Mouse (Mus musculus): Measurements from ENCODE around the gene Slc2a10. TPM values are rescaled to one million over a fixed set of nuclear protein-coding genes. Genes with fewer than 3 reads are reported as not detected.

The Slc2a10 gene
- total RNA-seq (2021), result 1 to 10 TPM; 2.1 to 2.3 TPM
- long read RNA-seq, experiment 1, transcript Slc2a10-201 (5 exons, 3,544 nt), result major isoform, 5 of 5 reads
- long read RNA-seq, experiment 1, partial matches to known transcripts, result 0 of 5 reads
- long read RNA-seq, experiment 1, other reads (novel, unspliced or antisense), result 0 of 5 reads
- long read RNA-seq, experiment 2, transcript Slc2a10-201 (5 exons, 3,544 nt), result major isoform, 6 of 8 reads
- long read RNA-seq, experiment 2, partial matches to known transcripts, result 1 of 8 reads
- long read RNA-seq, experiment 2, other reads (novel, unspliced or antisense), result 1 of 8 reads

- no peak for DNase-seq (ENCODE audit: low spot score in 2 of 2)
Measured at GRCm38 (mm10) chr2:165503259-165504203, at the start of gene Slc2a10. Slc2a10 (plus strand) TSS chr2:165503787.

DNA sequence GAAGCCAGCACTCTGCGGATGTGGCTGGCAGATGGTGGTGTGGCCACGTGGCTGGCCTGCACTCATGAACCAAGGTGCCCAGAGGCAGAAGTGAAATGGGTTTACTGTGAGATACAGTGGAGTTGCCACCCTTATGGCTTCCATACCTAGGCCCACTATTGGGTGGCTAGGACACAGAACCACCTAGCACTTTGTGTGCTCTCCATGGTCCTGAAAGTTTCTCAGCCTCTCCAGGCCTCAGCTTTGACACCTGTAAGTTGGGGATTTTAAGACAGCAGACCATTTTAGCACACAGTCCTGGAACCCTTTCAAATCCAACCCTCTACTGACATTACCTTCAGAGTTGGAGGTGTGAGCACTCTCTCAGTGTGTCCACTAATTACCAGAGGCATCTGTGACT is 46.9 kb upstream of the Slc2a10 start:
- no peak for DNase-seq (ENCODE audit: low spot score in 2 of 2)

- DNase-seq (ENCODE audit: low spot score in 2 of 2), result no peak
Measured at GRCm38 (mm10) chr2:165458189-165458588, 45.4 kb upstream of the Slc2a10 start.

DNA sequence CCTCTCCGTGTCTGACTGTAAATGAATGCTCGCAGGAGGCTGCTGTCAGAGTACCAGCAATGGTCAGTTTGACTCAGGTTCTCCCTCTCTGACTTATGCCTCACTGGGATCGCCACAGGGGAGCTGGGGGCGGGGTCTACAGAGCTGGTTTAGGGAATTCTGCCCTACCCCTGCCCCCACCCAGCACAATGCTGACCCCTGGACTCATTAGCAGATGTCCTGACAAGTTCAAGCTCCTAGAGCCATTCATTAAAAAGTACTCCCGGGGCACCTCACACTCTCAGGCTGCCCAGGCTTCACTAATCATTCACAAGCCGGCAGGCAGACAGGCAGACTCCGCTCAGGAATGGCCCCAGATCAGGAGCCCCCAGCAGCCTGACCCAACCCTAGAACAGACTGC is 43.9 kb upstream of the Slc2a10 start:
- DNase-seq (ENCODE audit: low spot score in 2 of 2), result no peak

- DNase-seq (ENCODE audit: low spot score in 2 of 2), result no peak
Measured at GRCm38 (mm10) chr2:165467824-165468452, 35.6 kb upstream of the Slc2a10 start.

- DNase-seq (ENCODE audit: low spot score in 2 of 2), result no peak
Measured at GRCm38 (mm10) chr2:165470167-165470566, 33.4 kb upstream of the Slc2a10 start.

- no peak for DNase-seq (ENCODE audit: low spot score in 2 of 2)
Measured at GRCm38 (mm10) chr2:165471943-165472342, 31.6 kb upstream of the Slc2a10 start.

DNA sequence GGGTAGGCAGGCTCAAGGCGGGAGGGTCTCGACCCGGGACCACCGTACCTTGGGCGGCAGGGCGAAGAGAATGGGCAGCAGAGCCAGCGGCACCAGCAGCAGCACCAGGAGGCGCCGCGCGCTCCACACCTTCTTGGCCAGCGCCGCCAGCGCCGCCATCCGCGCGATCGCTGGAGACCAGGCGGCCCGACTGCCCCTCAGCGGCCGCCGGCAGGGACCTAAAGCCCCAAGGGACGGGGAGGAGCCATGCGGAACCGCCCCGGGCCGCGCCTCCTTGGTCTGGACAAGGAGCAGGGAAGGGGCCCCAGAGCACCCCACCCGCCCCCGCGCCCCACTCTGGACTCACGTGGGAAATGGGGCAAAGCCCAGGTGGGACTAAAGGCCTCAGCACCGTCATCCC is 30.6 kb upstream of the Slc2a10 start, which contains the start of gene Slc13a3:
Gene Slc13a3 (minus strand): TSS at position 228 of the 400 bp plus-strand sequence.
- DNase-seq (ENCODE audit: low spot score in 2 of 2), result no peak

DNA sequence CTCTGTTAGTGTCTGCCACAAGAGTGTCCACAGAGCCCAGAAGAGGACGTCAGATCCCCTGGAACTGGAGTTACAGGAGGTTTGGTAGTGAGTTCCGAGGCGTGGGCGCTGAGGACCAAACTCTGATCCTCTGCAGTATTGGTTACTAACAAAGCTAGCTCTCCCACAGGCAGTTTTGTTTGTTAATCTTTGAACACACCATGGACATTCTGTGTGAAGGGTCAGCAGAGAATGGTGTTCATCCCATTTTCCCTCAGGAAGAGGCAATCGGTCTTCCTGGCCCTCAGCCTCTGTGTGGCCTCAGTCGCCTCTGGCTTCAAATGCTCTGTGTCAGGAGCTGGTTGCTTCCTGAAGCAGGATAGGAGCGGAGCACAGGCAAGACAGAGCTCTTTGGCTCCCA is 28.2 kb upstream of the Slc2a10 start:
- no peak for DNase-seq (ENCODE audit: low spot score in 2 of 2)

DNA sequence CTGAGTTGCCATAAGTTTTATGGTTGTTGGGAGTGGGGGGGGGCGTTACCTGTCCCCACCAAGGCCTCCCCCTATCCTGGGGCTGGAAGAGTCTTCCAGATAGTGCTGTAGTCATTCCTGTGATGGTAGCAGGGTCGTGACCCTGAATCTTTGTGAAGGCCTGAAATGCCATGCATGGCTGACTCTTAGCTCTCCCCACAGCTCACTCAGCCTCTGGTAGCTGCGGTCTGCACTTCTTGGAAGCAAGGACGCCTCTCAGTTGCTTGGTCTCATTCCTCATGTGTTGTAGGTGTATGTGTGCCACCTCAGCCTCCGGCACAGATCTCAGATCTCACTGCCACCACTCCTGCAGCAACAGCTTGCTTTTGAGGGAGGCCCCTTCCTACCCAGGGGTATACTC is 27.7 kb upstream of the Slc2a10 start:
- no peak for DNase-seq (ENCODE audit: low spot score in 2 of 2)

DNA sequence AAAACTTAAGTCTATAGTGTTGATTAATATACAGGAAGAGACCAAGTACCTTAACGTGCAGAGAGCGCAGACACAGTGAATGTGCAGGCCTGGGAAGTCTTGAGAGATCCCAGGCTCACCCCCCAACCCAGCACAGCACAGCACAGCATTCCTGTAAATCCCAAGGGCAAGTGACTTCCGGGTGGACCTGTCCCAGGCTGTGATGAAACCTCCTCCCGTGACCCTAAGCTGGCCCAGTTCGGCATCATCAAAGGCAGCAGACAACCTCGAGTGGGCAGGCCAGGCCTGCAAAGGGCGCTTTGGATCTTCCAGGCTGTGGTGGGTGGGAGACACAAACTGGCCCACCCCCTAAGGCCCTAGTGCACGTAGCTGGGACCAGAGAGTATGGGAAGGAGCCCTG is 21.6 kb upstream of the Slc2a10 start:
- no peak for DNase-seq (ENCODE audit: low spot score in 2 of 2)

- DNase-seq (ENCODE audit: low spot score in 2 of 2), result no peak
Measured at GRCm38 (mm10) chr2:165484152-165484551, 19.4 kb upstream of the Slc2a10 start.

DNA sequence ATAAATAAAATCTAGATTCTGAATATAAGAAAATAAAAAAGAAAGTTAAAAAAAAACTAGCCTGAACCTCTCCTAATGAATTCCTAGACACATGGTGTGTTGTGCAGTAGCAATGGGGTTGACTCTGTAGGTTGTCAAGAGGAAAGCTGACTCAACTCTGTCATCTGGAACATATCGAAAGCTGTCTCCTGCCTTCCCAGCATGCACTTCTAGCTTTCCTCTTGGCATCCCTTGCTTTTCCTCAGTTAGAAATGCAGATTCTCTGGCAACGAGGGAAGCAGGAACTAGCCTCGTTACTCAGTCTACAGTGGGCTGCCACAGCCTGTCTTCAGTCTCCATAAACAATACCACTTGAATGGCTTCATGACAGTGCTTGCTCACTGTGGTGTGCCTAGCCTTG is 17.8 kb upstream of the Slc2a10 start:
- DNase-seq (ENCODE audit: low spot score in 2 of 2), result no peak

GRCm38 (mm10) chr2:165486401-165486800 is 17.2 kb upstream of the Slc2a10 start:
- no peak for DNase-seq (ENCODE audit: low spot score in 2 of 2)

DNA sequence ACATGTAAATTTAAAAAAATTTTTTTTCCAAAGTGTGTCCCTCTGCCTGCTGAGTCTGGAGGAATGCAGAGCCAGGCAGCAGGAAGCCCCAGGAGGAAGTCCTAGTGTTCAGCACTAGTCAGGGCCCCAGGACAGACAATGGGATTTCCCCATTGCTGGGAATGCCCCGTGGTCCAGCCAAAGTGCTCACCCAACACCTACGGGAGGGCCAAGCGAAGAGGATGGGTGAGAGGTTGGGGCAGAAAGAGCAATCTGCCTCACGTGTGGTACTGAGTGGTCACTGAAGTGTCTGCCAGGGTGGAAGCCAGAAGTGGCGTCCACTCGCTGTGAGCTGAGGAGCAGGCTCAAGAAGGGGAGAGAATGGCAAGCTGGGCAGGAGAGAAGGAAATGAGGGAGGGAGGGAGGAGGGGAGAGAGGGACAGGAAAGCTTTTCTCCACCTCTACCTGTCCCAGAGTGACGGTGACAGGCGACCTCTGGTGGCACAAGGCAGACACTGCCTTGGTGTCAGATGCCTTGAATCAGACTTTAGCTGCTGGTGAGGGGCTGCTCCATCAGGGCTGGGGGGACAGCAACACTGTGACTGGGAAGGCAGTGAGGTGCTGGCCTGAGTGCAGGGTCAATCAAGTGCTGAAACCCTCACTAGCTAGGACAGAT is 16.6 kb upstream of the Slc2a10 start:
- DNase-seq (ENCODE audit: low spot score in 2 of 2), result no peak

- peak; percentile 55 to 58 for DNase-seq (ENCODE audit: low spot score in 2 of 2)
Measured at GRCm38 (mm10) chr2:165492648-165493553, 10.7 kb upstream of the Slc2a10 start, which contains the start of gene Trp53rka. Trp53rka (minus strand) TSS chr2:165493324.

GRCm38 (mm10) chr2:165493587-165494210 is 9.9 kb upstream of the Slc2a10 start:
- no peak for DNase-seq (ENCODE audit: low spot score in 2 of 2)

GRCm38 (mm10) chr2:165494495-165494894 is 9.1 kb upstream of the Slc2a10 start:
- DNase-seq (ENCODE audit: low spot score in 2 of 2), result no peak

GRCm38 (mm10) chr2:165496251-165496650 is 7.3 kb upstream of the Slc2a10 start:
- DNase-seq (ENCODE audit: low spot score in 2 of 2), result no peak

Measured in adrenal gland, postnatal 4 days (tissue).